ENCODE assay signal across 9 mouse cellular contexts in genomic region chr1:120341172-120341675, GRCm38 (mm10). TPM values are rescaled to one million over a fixed set of nuclear protein-coding genes. Genes with fewer than 3 reads are reported as not detected.
DNase-seq lines count a peak whose midpoint lies in the region; ATAC-seq and TF ChIP-seq lines count a peak whose summit lies in the region.
"Had no signal": no experiment of that assay in that cellular context is flagged by ENCODE, and none has a peak within 500 bp of the region (broad histone marks: within the 10 kb centered on the region; RNA-seq: fewer than 3 reads in every experiment).

No protein-coding gene starts in this region.

- H3K4me3 ChIP-seq in left cerebral cortex, adult 2 months = peak overlapping the region; percentile 37
- peak overlapping the region; percentile 42 for H3K4me3 ChIP-seq in hindbrain, embryonic 16.5 days (ENCODE audit: low read length)
- H3K4me3 ChIP-seq in neural tube, embryonic 12.5 days = peak overlapping the region; percentile 31
- H3K4me3 ChIP-seq: liver, embryonic 15.5 days had no signal

- H3K27me3 ChIP-seq in hindbrain, embryonic 16.5 days (replicated peaks; ENCODE audit: control insufficient read depth, insufficient read depth, low read length) = peaks cover 56% of the 10 kb centered on the region
- H3K27me3 ChIP-seq in neural tube, embryonic 12.5 days (replicated peaks) = peaks cover 90% of the 10 kb centered on the region

- DNase-seq in adrenal gland, adult 2 months = peak; percentile 18
- DNase-seq in adrenal gland, adult 18-20 months (ENCODE audit: low spot score in 2 of 2) = no peak
- peak in 1 of 2 experiments; percentile 12 for DNase-seq in left cerebral cortex, adult 2 months (ENCODE audit: extremely low spot score in 1 of 2, low spot score in 2 of 2)
- no peak for DNase-seq in left cerebral cortex, postnatal 14 days (ENCODE audit: low spot score in 2 of 2)
- no peak for DNase-seq in layer of hippocampus, adult 8-10 months (ENCODE audit: low spot score in 2 of 2)
- DNase-seq in left cerebral cortex, postnatal 36 days (ENCODE audit: low spot score in 2 of 2) = no peak

- no peak overlapping the region for H3K27ac ChIP-seq in left cerebral cortex, adult 2 months
- H3K27ac ChIP-seq in hindbrain, embryonic 16.5 days (ENCODE audit: low read depth, low read length) = no peak overlapping the region
- no peak overlapping the region for H3K27ac ChIP-seq in neural tube, embryonic 12.5 days
- H3K27ac ChIP-seq: liver, embryonic 15.5 days had no signal

- intact Hi-C loops in left cerebral cortex, adult 2 months (cut with DNase I) = no loop called here
- intact Hi-C loops in left cerebral cortex, postnatal 14 days (cut with DNase I) = no loop called here
- intact Hi-C loops in left cerebral cortex, postnatal 36 days (cut with DNase I) = no loop called here

- 0% methylated on average over 34 of the region's 41 CpGs for WGBS in hindbrain, embryonic 16.5 days
- WGBS in neural tube, embryonic 12.5 days = under 1% methylated on average over 41 of the region's 41 CpGs

- TF ChIP-seq CTCF in left cerebral cortex, adult 2 months (IDR thresholded peaks at IDR 0.05) = no peak

- peak overlapping the region; percentile 59 for H3K4me2 ChIP-seq in hindbrain, embryonic 16.5 days (ENCODE audit: low read length)
- peak overlapping the region; percentile 63 for H3K4me2 ChIP-seq in neural tube, embryonic 12.5 days (replicated peaks)
- H3K4me2 ChIP-seq: liver, embryonic 15.5 days had no signal

- ATAC-seq in hindbrain, embryonic 16.5 days = peak; percentile 9; the same call in 1 of the 2 replicates
- 0 out of 2 replicates have a peak, but pooled peaks have one; percentile 11 for ATAC-seq in neural tube, embryonic 12.5 days (ENCODE audit: low FRiP score, low read depth)

- no peaks in the 10 kb centered on the region for H3K9me3 ChIP-seq in hindbrain, embryonic 16.5 days (ENCODE audit: control insufficient read depth, low read length)
- no peaks in the 10 kb centered on the region for H3K9me3 ChIP-seq in neural tube, embryonic 12.5 days
- H3K9me3 ChIP-seq: liver, embryonic 15.5 days had no signal

- H3K4me1 ChIP-seq in hindbrain, embryonic 16.5 days (ENCODE audit: control insufficient read depth, insufficient read depth, low read depth, low read length) = peaks cover 21% of the 10 kb centered on the region
- H3K4me1 ChIP-seq in neural tube, embryonic 12.5 days = peaks cover 24% of the 10 kb centered on the region; the same call in 1 of the 2 replicates
- H3K4me1 ChIP-seq: liver, embryonic 15.5 days had no signal

- peak overlapping the region; percentile 45; the same call in 1 of the 2 replicates for H3K9ac ChIP-seq in hindbrain, embryonic 16.5 days (ENCODE audit: low read depth, low read length)
- H3K9ac ChIP-seq in neural tube, embryonic 12.5 days = peak overlapping the region; percentile 40
- H3K9ac ChIP-seq: liver, embryonic 15.5 days had no signal

- H3K36me3 ChIP-seq in hindbrain, embryonic 16.5 days (ENCODE audit: control insufficient read depth, insufficient read depth, low read length) = no peaks in the 10 kb centered on the region
- no peaks in the 10 kb centered on the region for H3K36me3 ChIP-seq in neural tube, embryonic 12.5 days
- H3K36me3 ChIP-seq: liver, embryonic 15.5 days had no signal

RNA-seq across cellular contexts. Expression of gene C1ql2, which starts 0.8 kb away (rescaled TPM):
- not detected for total RNA-seq in adrenal gland, adult 2 months (2021)
- 0.04 and 0.13 TPM in 2 replicates for polyA plus RNA-seq in adrenal gland, adult 2 months (2012; rRNA removed)
- not detected for total RNA-seq in adrenal gland, adult 18-20 months (2021)
- total RNA-seq in left cerebral cortex, adult 2 months (2021) = 1 to 10 TPM; 4.2 to 4.5 TPM
- total RNA-seq in left cerebral cortex, postnatal 14 days (2021) = 1 to 10 TPM; 1.8 to 6.9 TPM
- polyA plus RNA-seq in hindbrain, embryonic 16.5 days (2015; fragmentation: Nextera tagmentation; extraction: Ambion mirVana) = 5.4 and 5.8 TPM in 2 replicates
- 0.19 and 0.42 TPM in 2 replicates for polyA plus RNA-seq in neural tube, embryonic 12.5 days (2016; fragmentation: Nextera tagmentation; extraction: Ambion mirVana)
- 10 to 100 TPM; 63.1 to 70.6 (median 66.3) TPM for total RNA-seq in layer of hippocampus, adult 8-10 months (2022)
- total RNA-seq in left cerebral cortex, postnatal 36 days (2021) = 1 to 10 TPM; 3.8 to 5.8 TPM
- polyA plus RNA-seq: liver, embryonic 15.5 days had no signal

Comparison
In these comparisons a context has a peak if more than half of its experiments do, and no peak if none do; other contexts are left out.
1. RNA of gene C1ql2, which starts 0.8 kb away (total RNA-seq): 63.1 to 70.6 TPM in layer of hippocampus, adult 8-10 months; 1.8 to 6.9 TPM in left cerebral cortex, postnatal 14 days, 3.8 to 5.8 TPM in left cerebral cortex, postnatal 36 days, 4.2 to 4.5 TPM in left cerebral cortex, adult 2 months, not detected in adrenal gland, adult 18-20 months and not detected in adrenal gland, adult 2 months; every median in the first group is over 4 times any median in the second.
2. Peak in every context shown above with its lines, with median percentiles within 50 percentile points of each other: H3K4me3 ChIP-seq.